Mouse (Mus musculus) liver, embryonic 13.5 days (tissue): ENCODE measurements at regions not wholly inside any gene's neighbourhood (a gene's known extent, or its start where the extent isn't known, plus 50 kb on each side); places are given as distances from the start of the nearest gene placed in this dataset.

Experiments
- ATAC-seq: fragments of 200-750 bp; cut with Nextera tagmentation; 2 replicates; pipeline ENCODE4 v1.8.0; 2017; ENCODE audit warnings: low read depth, mild to moderate bottlenecking, moderate number of reproducible peaks, moderate library complexity
- DNase-seq: peaks from one replicate; pipeline ENCODE4 v3.0.0; 2022
- H3K27ac ChIP-seq: fragments of 300-500 bp; sonication (generic); 2 replicates; pipeline ENCODE4 v1.5.1; 2015; ENCODE audit warnings: moderate library complexity, mild to moderate bottlenecking, inconsistent platforms
- H3K27me3 ChIP-seq: fragments of 300-500 bp; sonication (generic); 2 replicates; pipeline ENCODE4 v1.6.1; 2015; ENCODE audit warnings: mild to moderate bottlenecking, inconsistent platforms
- H3K36me3 ChIP-seq: fragments of 300-500 bp; sonication (generic); 2 replicates; pipeline ENCODE4 v1.6.1; 2015; ENCODE audit warnings: mild to moderate bottlenecking, inconsistent platforms
- H3K4me1 ChIP-seq: fragments of 300-500 bp; sonication (generic); replicated peaks from 2 replicates; pipeline ENCODE4 v1.6.1; 2015; ENCODE audit warnings: inconsistent platforms
- H3K4me2 ChIP-seq: fragments of 300-500 bp; sonication (generic); 2 replicates; pipeline ENCODE4 v1.6.1; 2015; ENCODE audit warnings: inconsistent platforms, mild to moderate bottlenecking, moderate library complexity
- H3K4me3 ChIP-seq: fragments of 300-500 bp; sonication (generic); replicated peaks from 2 replicates; pipeline ENCODE4 v1.5.1; 2015; ENCODE audit warnings: mild to moderate bottlenecking, inconsistent platforms
- H3K9ac ChIP-seq: fragments of 300-500 bp; sonication (generic); 2 replicates; pipeline ENCODE4 v1.6.1; 2015; ENCODE audit warnings: mild to moderate bottlenecking, inconsistent platforms
- H3K9me3 ChIP-seq: fragments of 300-500 bp; sonication (generic); replicated peaks from 2 replicates; pipeline ENCODE4 v1.6.1; 2016; ENCODE audit warnings: inconsistent platforms
- WGBS: fragments of 180-500 bp; shearing (Covaris S2); methylation state at CpG from one replicate; pipeline ENCODE4 v1.1.7; 2015; ENCODE audit not compliant: insufficient replicate concordance; 5-methylcytosine and 5-hydroxymethylcytosine counted together

GRCm38 (mm10) chr3:120636669-120637305 lies 534.7 kb downstream of the Rwdd3 start:
- H3K9me3 ChIP-seq = no peaks in the 10 kb centered on the region
- no peak for DNase-seq
- H3K4me2 ChIP-seq = no peak overlapping the region
- ATAC-seq = no peak
- 60% methylated on average over 9 of the region's 9 CpGs for WGBS
- H3K36me3 ChIP-seq = no peaks in the 10 kb centered on the region
- H3K4me3 ChIP-seq = no peak overlapping the region
- H3K4me1 ChIP-seq = no peaks in the 10 kb centered on the region
- H3K9ac ChIP-seq = no peak overlapping the region
- H3K27me3 ChIP-seq = no peaks in the 10 kb centered on the region
- no peak overlapping the region for H3K27ac ChIP-seq

DNA sequence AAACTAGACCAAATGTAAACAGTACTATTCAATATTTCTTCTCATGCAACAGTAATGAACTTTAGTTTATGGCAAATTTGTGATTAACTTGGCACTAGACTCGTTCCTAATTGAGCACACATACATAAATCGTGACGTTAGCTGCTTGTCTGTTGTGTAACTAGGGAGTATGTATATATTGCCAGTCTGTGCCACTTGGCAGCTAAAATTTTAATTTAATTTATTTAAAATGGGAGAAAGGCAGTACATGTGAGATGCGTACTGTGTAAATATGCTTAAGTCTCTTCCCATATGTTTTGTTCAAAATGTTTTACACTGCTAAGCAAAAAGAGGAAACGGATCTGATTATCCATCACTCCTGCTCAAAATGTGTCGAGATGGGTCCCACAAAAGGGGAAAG lies 553.1 kb downstream of the Rwdd3 start:
- Histone ChIP-seq H3K27ac (no peak overlapping the region), H3K9ac (no peak overlapping the region), H3K9me3 (no peaks in the 10 kb centered on the region; the same call in 1 of the 2 replicates), H3K36me3 (no peaks in the 10 kb centered on the region), H3K4me2 (no peak overlapping the region), H3K27me3 (no peaks in the 10 kb centered on the region), H3K4me3 (no peak overlapping the region), H3K4me1 (no peaks in the 10 kb centered on the region)
- WGBS = 59% methylated on average over 6 of the region's 6 CpGs
- ATAC-seq (no peak), DNase-seq (no peak)

DNA sequence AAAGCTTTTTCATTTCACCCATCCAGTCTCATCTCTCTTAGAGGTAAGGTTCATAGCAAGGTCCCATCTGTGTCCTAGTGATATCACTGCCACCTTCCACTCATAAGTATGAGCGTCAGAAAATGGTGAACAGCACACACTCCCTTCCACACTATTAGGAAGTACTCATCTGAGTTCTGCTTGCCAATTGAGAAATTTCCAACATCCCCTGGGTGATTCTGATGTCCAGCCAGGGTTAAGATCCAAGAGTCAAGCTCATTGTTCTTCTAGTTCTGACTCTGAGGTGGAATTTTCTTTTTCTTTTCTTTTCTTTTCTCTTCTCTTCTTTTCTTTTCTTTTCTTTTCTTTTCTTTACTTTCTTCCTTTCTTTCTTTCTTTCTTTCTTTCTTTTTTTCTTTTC lies 577.3 kb downstream of the Rwdd3 start:
- Histone ChIP-seq H3K27me3 (no peaks in the 10 kb centered on the region), H3K4me2 (no peak overlapping the region), H3K9me3 (0 out of 2 replicates have a peak, but pooled peaks cover 3% of the 10 kb centered on the region), H3K4me3 (no peak overlapping the region), H3K4me1 (no peaks in the 10 kb centered on the region), H3K9ac (no peak overlapping the region), H3K27ac (no peak overlapping the region), H3K36me3 (no peaks in the 10 kb centered on the region)
- WGBS = 71% methylated on average over 1 of the region's 1 CpGs
- no peak for ATAC-seq
- no peak for DNase-seq

GRCm38 (mm10) chr3:120591183-120591582 lies 580.3 kb downstream of the Rwdd3 start:
- ATAC-seq = no peak
- Histone ChIP-seq H3K27me3 (no peaks in the 10 kb centered on the region), H3K9ac (no peak overlapping the region), H3K27ac (no peak overlapping the region), H3K9me3 (0 out of 2 replicates have a peak, but pooled peaks cover 3% of the 10 kb centered on the region), H3K36me3 (no peaks in the 10 kb centered on the region), H3K4me3 (no peak overlapping the region), H3K4me2 (no peak overlapping the region), H3K4me1 (no peaks in the 10 kb centered on the region)
- 41% methylated on average over 2 of the region's 2 CpGs for WGBS
- DNase-seq = no peak

DNA sequence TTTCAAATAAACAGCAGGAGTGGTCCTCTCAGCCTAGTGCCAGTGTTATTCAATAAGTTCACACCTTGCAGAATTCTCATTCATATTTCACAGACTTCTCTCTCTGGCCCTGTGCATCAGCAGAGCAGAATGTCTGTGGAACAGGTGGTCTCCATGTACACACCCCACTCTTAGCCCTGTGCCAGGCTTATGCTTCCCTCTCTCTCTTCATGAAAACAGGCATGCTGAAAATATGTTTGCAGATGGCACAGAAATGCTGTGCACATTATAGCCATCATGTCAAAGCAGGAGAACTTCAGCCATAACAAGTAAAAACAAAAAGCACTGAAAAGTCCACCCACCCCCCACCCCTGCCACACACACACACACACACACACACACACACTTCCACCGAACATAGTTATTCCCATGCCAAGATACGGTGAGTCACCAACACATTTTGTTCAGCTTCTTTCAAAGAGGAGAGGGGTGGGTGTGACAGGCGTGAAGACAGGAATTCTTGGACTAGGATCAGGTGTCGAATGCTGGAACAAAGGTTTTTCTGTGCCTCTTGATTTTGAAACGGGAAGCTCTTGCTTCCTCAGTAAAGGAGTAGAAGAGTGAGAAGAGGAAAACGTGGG lies 600.6 kb downstream of the Rwdd3 start:
- Histone ChIP-seq H3K27ac (no peak overlapping the region), H3K36me3 (no peaks in the 10 kb centered on the region), H3K4me2 (no peak overlapping the region), H3K27me3 (no peaks in the 10 kb centered on the region), H3K9ac (no peak overlapping the region), H3K4me1 (no peaks in the 10 kb centered on the region), H3K4me3 (no peak overlapping the region), H3K9me3 (no peaks in the 10 kb centered on the region)
- no peak for ATAC-seq
- no peak for DNase-seq
- 61% methylated on average over 6 of the region's 6 CpGs for WGBS

- WGBS = 50% methylated on average over 21 of the region's 21 CpGs
- no peaks in the 10 kb centered on the region; the same call in 1 of the 2 replicates for H3K9me3 ChIP-seq
- ATAC-seq = no peak
- no peak overlapping the region for H3K4me2 ChIP-seq
- no peak overlapping the region for H3K4me3 ChIP-seq
- no peak overlapping the region for H3K27ac ChIP-seq
- no peak for DNase-seq
- H3K27me3 ChIP-seq = no peaks in the 10 kb centered on the region
- no peaks in the 10 kb centered on the region for H3K36me3 ChIP-seq
- H3K9ac ChIP-seq = no peak overlapping the region
- H3K4me1 ChIP-seq = no peaks in the 10 kb centered on the region
Measured at GRCm38 (mm10) chr3:120541556-120542476, 629.7 kb downstream of the Rwdd3 start.

- no peaks in the 10 kb centered on the region for H3K27me3 ChIP-seq
- H3K9me3 ChIP-seq = no peaks in the 10 kb centered on the region
- no peaks in the 10 kb centered on the region for H3K4me1 ChIP-seq
- ATAC-seq (no peak), DNase-seq (no peak)
- H3K27ac ChIP-seq = no peak overlapping the region
- WGBS = 64% methylated on average over 3 of the region's 3 CpGs
- H3K36me3 ChIP-seq = no peaks in the 10 kb centered on the region
- no peak overlapping the region for H3K4me2 ChIP-seq
- H3K9ac ChIP-seq = no peak overlapping the region
- no peak overlapping the region for H3K4me3 ChIP-seq
Measured at GRCm38 (mm10) chr3:120533901-120534300, 637.6 kb downstream of the Rwdd3 start.

GRCm38 (mm10) chr3:120531880-120532580 lies 639.5 kb downstream of the Rwdd3 start:
- H3K9ac ChIP-seq = no peak overlapping the region
- H3K4me2 ChIP-seq = no peak overlapping the region
- DNase-seq (no peak), ATAC-seq (no peak)
- WGBS = 64% methylated on average over 9 of the region's 9 CpGs
- H3K36me3 ChIP-seq = no peaks in the 10 kb centered on the region
- no peak overlapping the region for H3K27ac ChIP-seq
- no peaks in the 10 kb centered on the region for H3K4me1 ChIP-seq
- no peaks in the 10 kb centered on the region for H3K9me3 ChIP-seq
- no peak overlapping the region for H3K4me3 ChIP-seq
- no peaks in the 10 kb centered on the region for H3K27me3 ChIP-seq

DNA sequence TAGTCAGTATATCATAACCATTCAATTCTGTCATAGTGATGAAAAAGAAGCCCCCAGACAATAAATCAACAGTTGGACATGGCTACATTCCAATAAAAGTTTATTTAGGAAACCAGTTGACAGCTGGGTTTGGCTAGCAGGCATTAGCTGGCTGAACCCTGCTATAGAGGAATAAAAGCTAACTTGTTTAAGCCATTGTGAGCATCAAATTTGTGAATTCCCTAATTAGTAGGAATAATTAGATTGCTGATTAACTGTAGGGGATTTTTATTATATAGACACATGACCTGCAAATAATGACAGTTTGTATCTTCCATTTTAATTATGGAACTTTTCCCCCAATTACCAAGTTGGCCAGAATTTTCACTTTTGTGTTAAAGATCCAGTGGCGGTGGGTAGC lies 659.8 kb downstream of the Rwdd3 start:
- DNase-seq (no peak), ATAC-seq (no peak)
- whole genome bisulfite sequencing = 76% methylated on average over 1 of the region's 1 CpGs
- no peaks in the 10 kb centered on the region for H3K4me1 ChIP-seq
- no peak overlapping the region for H3K27ac ChIP-seq
- H3K36me3 ChIP-seq = no peaks in the 10 kb centered on the region
- no peaks in the 10 kb centered on the region for H3K27me3 ChIP-seq
- H3K9ac ChIP-seq = no peak overlapping the region
- H3K4me2 ChIP-seq = no peak overlapping the region
- H3K4me3 ChIP-seq = no peak overlapping the region
- H3K9me3 ChIP-seq = no peaks in the 10 kb centered on the region

DNA sequence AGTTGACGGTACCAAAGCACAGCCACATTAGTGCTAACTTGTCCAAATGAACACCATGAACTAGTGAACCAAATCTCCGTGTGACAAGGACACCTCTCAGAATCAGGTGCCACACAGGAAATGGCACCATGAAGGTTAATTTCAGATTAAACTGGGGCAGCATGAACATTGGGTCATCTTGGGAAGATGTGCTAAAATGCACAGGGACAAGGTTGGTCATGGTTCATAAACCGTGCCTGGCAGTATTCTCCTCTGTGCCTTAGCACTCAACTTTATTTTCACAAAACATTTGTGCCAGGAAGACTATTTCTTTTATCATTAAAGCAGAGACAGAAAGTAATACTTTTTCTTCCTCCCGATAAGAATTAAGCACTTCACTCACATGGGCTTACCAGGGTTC lies 672.6 kb downstream of the Rwdd3 start:
- WGBS = 62% methylated on average over 4 of the region's 4 CpGs
- H3K4me1 ChIP-seq = no peaks in the 10 kb centered on the region
- H3K4me2 ChIP-seq = no peak overlapping the region
- no peaks in the 10 kb centered on the region for H3K27me3 ChIP-seq
- no peaks in the 10 kb centered on the region for H3K9me3 ChIP-seq
- no peak overlapping the region for H3K9ac ChIP-seq
- no peak for ATAC-seq
- no peaks in the 10 kb centered on the region for H3K36me3 ChIP-seq
- DNase-seq = no peak
- H3K27ac ChIP-seq = no peak overlapping the region
- H3K4me3 ChIP-seq = no peak overlapping the region

- H3K4me1 ChIP-seq = no peaks in the 10 kb centered on the region
- no peak overlapping the region for H3K27ac ChIP-seq
- H3K4me3 ChIP-seq = no peak overlapping the region
- H3K9ac ChIP-seq = no peak overlapping the region
- H3K4me2 ChIP-seq = no peak overlapping the region
- no peak for ATAC-seq
- no peaks in the 10 kb centered on the region for H3K36me3 ChIP-seq
- no peaks in the 10 kb centered on the region for H3K27me3 ChIP-seq
- 67% methylated on average over 1 of the region's 1 CpGs for WGBS
- DNase-seq = no peak
- no peaks in the 10 kb centered on the region for H3K9me3 ChIP-seq
Measured at GRCm38 (mm10) chr3:120477934-120478333, 693.6 kb downstream of the Rwdd3 start.
